Mouse (Mus musculus): ENCODE results near the gene Fmo5. TPM values are rescaled to one million over a fixed set of nuclear protein-coding genes. Genes with fewer than 3 reads are reported as not detected.

Fmo5 gene
- polyA plus RNA-seq, 1 experiment from 2014 or later = 3.7 TPM

- Histone ChIP-seq H3K36me3 (ENCODE audit: control insufficient read depth, insufficient read depth, low read length) (no peaks in the 10 kb centered on the region), H3K4me3 (ENCODE audit: control insufficient read depth in 1 of 2, insufficient read depth in 1 of 2, low read depth in 1 of 2, low read length in 2 of 2) (peak overlapping the region; percentile 12 to 16; a peak in 3 of 4 replicates), H3K4me1 (ENCODE audit: control insufficient read depth in 2 of 2, insufficient read depth in 2 of 2, low read length in 2 of 2) (peaks cover 12 to 17% of the 10 kb centered on the region in 2 experiments), H3K4me2 (ENCODE audit: low read length) (peak overlapping the region; percentile 61), H3K27me3 (ENCODE audit: control insufficient read depth, insufficient read depth, low read length) (no peaks in the 10 kb centered on the region), H3K9me3 (ENCODE audit: control insufficient read depth, low read length) (no peaks in the 10 kb centered on the region), H3K27ac (replicated peaks in 1 of 2; ENCODE audit: control insufficient read depth in 1 of 2, insufficient read depth in 1 of 2, low read depth in 2 of 2, low read length in 2 of 2) (peak overlapping the region; percentile 84 to 86), H3K9ac (ENCODE audit: low read length) (peak overlapping the region; percentile 64)
- 24% methylated on average over 10 of the region's 10 CpGs for WGBS
- ATAC-seq (ENCODE audit: insufficient number of reproducible peaks, insufficient read depth, low FRiP score, low read depth) = peak; percentile 55
Observed at GRCm38 (mm10) chr3:97651604-97652003, 23.0 kb downstream of the Fmo5 start.

DNA sequence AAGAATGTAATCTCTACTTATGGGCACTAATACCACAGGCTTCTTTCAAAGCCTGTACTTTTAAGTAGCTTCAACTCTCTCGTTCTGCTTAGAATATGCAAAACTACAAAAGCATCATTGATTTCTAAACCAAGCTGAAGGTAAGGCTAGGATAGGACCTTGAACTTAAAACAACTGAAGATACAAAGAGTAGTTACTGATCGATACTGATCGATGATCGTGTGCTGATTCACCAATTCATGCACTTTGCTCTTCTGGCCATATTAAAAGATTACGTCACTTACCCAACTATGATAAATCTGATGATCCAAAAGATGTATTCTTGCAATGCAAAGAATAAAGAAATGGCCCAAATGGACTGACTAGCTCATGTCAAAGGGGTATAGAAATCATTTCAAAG is 25.2 kb downstream of the Fmo5 start:
- Histone ChIP-seq H3K4me3 (ENCODE audit: control insufficient read depth in 1 of 2, insufficient read depth in 1 of 2, low read depth in 1 of 2, low read length in 2 of 2) (no peak overlapping the region), H3K9ac (ENCODE audit: low read length) (no peak overlapping the region), H3K4me1 (ENCODE audit: control insufficient read depth in 2 of 2, insufficient read depth in 2 of 2, low read length in 2 of 2) (peaks cover 13 to 17% of the 10 kb centered on the region in 2 experiments), H3K9me3 (ENCODE audit: control insufficient read depth, low read length) (no peaks in the 10 kb centered on the region), H3K4me2 (ENCODE audit: low read length) (no peak overlapping the region), H3K27me3 (ENCODE audit: control insufficient read depth, insufficient read depth, low read length) (no peaks in the 10 kb centered on the region), H3K36me3 (ENCODE audit: control insufficient read depth, insufficient read depth, low read length) (no peaks in the 10 kb centered on the region), H3K27ac (replicated peaks in 1 of 2; ENCODE audit: control insufficient read depth in 1 of 2, insufficient read depth in 1 of 2, low read depth in 2 of 2, low read length in 2 of 2) (no peak overlapping the region)
- ATAC-seq (ENCODE audit: insufficient number of reproducible peaks, insufficient read depth, low FRiP score, low read depth) = no peak
- WGBS = 88% methylated on average over 5 of the region's 5 CpGs

DNA sequence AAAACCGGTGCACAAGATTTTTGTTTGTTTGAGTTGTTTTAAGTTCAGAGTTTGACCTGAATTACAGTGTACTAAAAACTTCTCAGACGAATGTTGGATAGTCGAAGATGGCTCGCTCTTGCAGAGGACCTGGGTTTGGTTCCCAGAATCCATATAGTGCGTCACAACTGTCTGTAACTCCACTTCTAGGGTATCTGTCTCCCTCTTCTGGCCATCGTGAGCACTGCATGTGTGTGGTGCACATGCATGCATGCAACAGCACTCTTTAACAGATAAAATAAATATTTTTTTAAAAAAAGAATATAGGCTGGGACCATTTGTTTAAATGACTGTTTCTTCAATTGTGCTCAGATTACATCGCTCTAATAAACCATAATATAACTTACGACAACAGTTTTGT is 26.3 kb downstream of the Fmo5 start:
- no peak overlapping the region for H3K27ac ChIP-seq (replicated peaks in 1 of 2; ENCODE audit: control insufficient read depth in 1 of 2, insufficient read depth in 1 of 2, low read depth in 2 of 2, low read length in 2 of 2)
- no peak overlapping the region for H3K4me2 ChIP-seq (ENCODE audit: low read length)
- no peak overlapping the region for H3K9ac ChIP-seq (ENCODE audit: low read length)
- H3K27me3 ChIP-seq (ENCODE audit: control insufficient read depth, insufficient read depth, low read length) = no peaks in the 10 kb centered on the region
- H3K36me3 ChIP-seq (ENCODE audit: control insufficient read depth, insufficient read depth, low read length) = no peaks in the 10 kb centered on the region
- ATAC-seq (ENCODE audit: insufficient number of reproducible peaks, insufficient read depth, low FRiP score, low read depth) = no peak
- no peaks in the 10 kb centered on the region for H3K9me3 ChIP-seq (ENCODE audit: control insufficient read depth, low read length)
- no peak overlapping the region for H3K4me3 ChIP-seq (ENCODE audit: control insufficient read depth in 1 of 2, insufficient read depth in 1 of 2, low read depth in 1 of 2, low read length in 2 of 2)
- peaks cover 20 to 25% of the 10 kb centered on the region in 2 experiments for H3K4me1 ChIP-seq (ENCODE audit: control insufficient read depth in 2 of 2, insufficient read depth in 2 of 2, low read length in 2 of 2)
- WGBS = 84% methylated on average over 8 of the region's 8 CpGs

DNA sequence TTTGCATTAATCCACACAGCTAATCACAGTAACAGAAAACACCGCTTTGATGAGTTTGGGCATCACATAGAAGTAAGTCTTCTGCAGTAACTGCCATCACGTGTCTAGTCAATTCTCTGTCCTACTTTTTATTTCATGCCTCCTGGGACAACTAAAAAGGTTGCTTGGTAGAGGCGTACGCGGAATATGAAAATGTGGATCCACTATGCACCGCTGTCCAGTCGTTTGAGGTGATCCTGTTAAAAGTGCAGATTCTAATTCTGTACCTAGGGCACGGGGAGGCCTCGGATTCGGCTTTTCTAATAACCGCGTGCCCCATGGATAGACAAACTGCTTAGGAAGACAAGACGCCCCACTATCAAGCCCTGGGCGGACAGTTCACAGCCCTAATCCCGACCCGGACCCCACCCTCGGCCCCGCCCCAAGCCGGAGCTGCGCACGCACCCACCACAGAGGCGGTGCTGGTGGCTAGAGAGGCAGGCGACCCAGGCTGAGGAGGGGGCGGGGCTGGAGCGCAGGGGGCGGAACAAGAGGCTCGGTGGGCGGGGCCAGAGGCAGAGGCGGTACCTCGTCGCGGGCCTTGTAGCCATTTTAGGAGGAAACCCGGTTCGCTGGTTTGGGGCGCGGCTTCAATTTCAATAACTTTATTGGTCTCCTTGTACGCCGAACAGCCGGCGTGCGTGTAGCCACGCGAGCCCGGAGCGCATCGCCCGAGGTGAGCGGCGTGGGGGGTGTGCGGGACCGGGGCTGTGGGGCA is 29.2 kb downstream of the Fmo5 start, which contains the start of gene Prkab2:
Gene Prkab2, plus strand, starts transcription at position 539 of the 757 bp plus-strand sequence.
- whole genome bisulfite sequencing = 2% methylated on average over 51 of the region's 51 CpGs
- Histone ChIP-seq H3K4me2 (ENCODE audit: low read length) (peak within 1 kb of the TSS; percentile 80), H3K36me3 (ENCODE audit: control insufficient read depth, insufficient read depth, low read length) (peaks cover 6% of the 10 kb centered on the region), H3K27ac (replicated peaks in 1 of 2; ENCODE audit: control insufficient read depth in 1 of 2, insufficient read depth in 1 of 2, low read depth in 2 of 2, low read length in 2 of 2) (peak within 1 kb of the TSS; percentile 18 to 63; a peak in 3 of 4 replicates), H3K4me1 (ENCODE audit: control insufficient read depth in 2 of 2, insufficient read depth in 2 of 2, low read length in 2 of 2) (peaks cover 11 to 15% of the 10 kb centered on the region in 2 experiments), H3K27me3 (ENCODE audit: control insufficient read depth, insufficient read depth, low read length) (no peaks in the 10 kb centered on the region), H3K9ac (ENCODE audit: low read length) (peak within 1 kb of the TSS; percentile 84), H3K9me3 (ENCODE audit: control insufficient read depth, low read length) (no peaks in the 10 kb centered on the region), H3K4me3 (ENCODE audit: control insufficient read depth in 1 of 2, insufficient read depth in 1 of 2, low read depth in 1 of 2, low read length in 2 of 2) (peak within 1 kb of the TSS; percentile 81 to 84)
- peak; percentile 94 for ATAC-seq (ENCODE audit: insufficient number of reproducible peaks, insufficient read depth, low FRiP score, low read depth)

DNA sequence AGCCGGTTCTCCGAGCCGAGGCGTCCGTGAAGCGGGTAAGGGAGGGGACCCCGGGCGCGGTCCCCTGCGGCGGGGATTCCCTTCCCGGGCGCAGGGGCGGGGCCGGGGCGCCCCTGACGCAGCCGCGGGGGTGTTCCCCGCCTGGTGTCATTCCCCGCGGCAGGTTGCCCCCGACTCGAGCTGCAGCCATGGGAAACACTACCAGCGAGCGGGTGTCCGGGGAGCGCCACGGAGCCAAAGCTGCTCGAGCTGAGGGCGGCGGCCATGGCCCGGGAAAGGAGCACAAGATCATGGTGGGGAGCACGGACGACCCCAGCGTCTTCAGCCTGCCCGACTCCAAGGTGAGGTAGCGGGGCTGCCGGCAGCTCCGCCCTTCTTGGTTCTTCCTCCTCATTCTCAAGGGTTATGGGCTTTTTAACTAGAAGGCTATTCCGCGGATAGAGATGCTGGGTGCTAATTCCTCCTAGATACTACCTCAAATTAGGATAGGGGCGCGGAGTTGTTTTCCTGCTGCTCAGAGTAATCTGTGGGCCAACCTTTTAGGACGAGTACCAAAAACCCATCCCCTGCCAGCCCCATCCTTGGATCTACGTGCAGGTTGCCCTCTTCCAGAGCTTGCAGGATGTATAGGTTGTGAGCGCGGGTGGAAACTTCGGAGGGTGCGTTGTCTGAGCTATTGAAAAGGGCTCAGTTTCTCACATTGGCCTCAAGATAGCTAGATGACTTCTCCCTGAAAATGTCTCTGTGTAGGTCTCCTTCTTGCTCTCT is 30.0 kb downstream of the Fmo5 start:
- peak; percentile 76 for ATAC-seq (ENCODE audit: insufficient number of reproducible peaks, insufficient read depth, low FRiP score, low read depth)
- Histone ChIP-seq H3K9me3 (ENCODE audit: control insufficient read depth, low read length) (no peaks in the 10 kb centered on the region), H3K4me1 (ENCODE audit: control insufficient read depth in 2 of 2, insufficient read depth in 2 of 2, low read length in 2 of 2) (peaks cover 11 to 15% of the 10 kb centered on the region in 2 experiments), H3K36me3 (ENCODE audit: control insufficient read depth, insufficient read depth, low read length) (peaks cover 13% of the 10 kb centered on the region), H3K4me3 (ENCODE audit: control insufficient read depth in 1 of 2, insufficient read depth in 1 of 2, low read depth in 1 of 2, low read length in 2 of 2) (peak overlapping the region; percentile 81 to 84), H3K27ac (replicated peaks in 1 of 2; ENCODE audit: control insufficient read depth in 1 of 2, insufficient read depth in 1 of 2, low read depth in 2 of 2, low read length in 2 of 2) (peak overlapping the region; percentile 18 to 63; a peak in 3 of 4 replicates), H3K4me2 (ENCODE audit: low read length) (peak overlapping the region; percentile 80), H3K27me3 (ENCODE audit: control insufficient read depth, insufficient read depth, low read length) (no peaks in the 10 kb centered on the region), H3K9ac (ENCODE audit: low read length) (peak overlapping the region; percentile 84)
- under 1% methylated on average over 47 of the region's 50 CpGs for WGBS

- Histone ChIP-seq H3K4me1 (ENCODE audit: control insufficient read depth in 2 of 2, insufficient read depth in 2 of 2, low read length in 2 of 2) (peaks cover 11 to 15% of the 10 kb centered on the region in 2 experiments), H3K36me3 (ENCODE audit: control insufficient read depth, insufficient read depth, low read length) (peaks cover 25% of the 10 kb centered on the region), H3K9ac (ENCODE audit: low read length) (no peak overlapping the region), H3K4me3 (ENCODE audit: control insufficient read depth in 1 of 2, insufficient read depth in 1 of 2, low read depth in 1 of 2, low read length in 2 of 2) (peak overlapping the region in 1 of 2 experiments; percentile 81; a peak in 2 of 4 replicates), H3K4me2 (ENCODE audit: low read length) (peak overlapping the region; percentile 80), H3K9me3 (ENCODE audit: control insufficient read depth, low read length) (no peaks in the 10 kb centered on the region), H3K27me3 (ENCODE audit: control insufficient read depth, insufficient read depth, low read length) (no peaks in the 10 kb centered on the region), H3K27ac (replicated peaks in 1 of 2; ENCODE audit: control insufficient read depth in 1 of 2, insufficient read depth in 1 of 2, low read depth in 2 of 2, low read length in 2 of 2) (no peak overlapping the region)
- no peak for ATAC-seq (ENCODE audit: insufficient number of reproducible peaks, insufficient read depth, low FRiP score, low read depth)
- WGBS = 76% methylated on average over 7 of the region's 7 CpGs
Observed at GRCm38 (mm10) chr3:97659746-97660145, 31.1 kb downstream of the Fmo5 start.

- Histone ChIP-seq H3K4me1 (ENCODE audit: control insufficient read depth in 2 of 2, insufficient read depth in 2 of 2, low read length in 2 of 2) (peaks cover 15 to 21% of the 10 kb centered on the region in 2 experiments), H3K9me3 (ENCODE audit: control insufficient read depth, low read length) (no peaks in the 10 kb centered on the region), H3K36me3 (ENCODE audit: control insufficient read depth, insufficient read depth, low read length) (peaks cover 30% of the 10 kb centered on the region), H3K4me3 (ENCODE audit: control insufficient read depth in 1 of 2, insufficient read depth in 1 of 2, low read depth in 1 of 2, low read length in 2 of 2) (no peak overlapping the region), H3K27ac (replicated peaks in 1 of 2; ENCODE audit: control insufficient read depth in 1 of 2, insufficient read depth in 1 of 2, low read depth in 2 of 2, low read length in 2 of 2) (no peak overlapping the region), H3K4me2 (ENCODE audit: low read length) (no peak overlapping the region), H3K9ac (ENCODE audit: low read length) (no peak overlapping the region), H3K27me3 (ENCODE audit: control insufficient read depth, insufficient read depth, low read length) (no peaks in the 10 kb centered on the region)
- WGBS = 53% methylated on average over 8 of the region's 8 CpGs
- no peak for ATAC-seq (ENCODE audit: insufficient number of reproducible peaks, insufficient read depth, low FRiP score, low read depth)
Observed at GRCm38 (mm10) chr3:97661206-97661605, 32.6 kb downstream of the Fmo5 start.

Measured in heart, embryonic 14.5 days (tissue).